Mouse (Mus musculus): Measurements from ENCODE around the gene Cadps. TPM values are rescaled to one million over a fixed set of nuclear protein-coding genes. Genes with fewer than 3 reads are reported as not detected.

Gene Cadps
- total and polyA plus RNA-seq, 3 experiments, result 0.04 to 0.07 TPM; not detected in 1

GRCm38 (mm10) chr14:12529961-12530542, 292.8 kb downstream of the Cadps start:
- Histone ChIP-seq H3K36me3 (replicated peaks in 1 of 2; ENCODE audit: control insufficient read depth in 1 of 2, insufficient read depth in 1 of 2, low read length in 1 of 2) (no peaks in the 10 kb centered on the region), H3K9ac (ENCODE audit: insufficient read depth, low read depth) (no peak overlapping the region), H3K4me2 (ENCODE audit: insufficient read depth, low read depth, poor library complexity, severe bottlenecking) (no peak overlapping the region), H3K4me3 (replicated peaks in 1 of 3; ENCODE audit: low read depth in 2 of 3, low read length in 2 of 3, poor library complexity in 1 of 3) (no peak overlapping the region), H3K79me2 (replicated peaks; ENCODE audit: control insufficient read depth, extremely low read depth, insufficient read depth, poor library complexity, severe bottlenecking) (no peaks in the 10 kb centered on the region), H3K27ac (ENCODE audit: insufficient read depth, low read depth) (no peak overlapping the region), H3K27me3 (replicated peaks) (no peaks in the 10 kb centered on the region), H3K9me3 (replicated peaks; ENCODE audit: low read length) (no peaks in the 10 kb centered on the region), H3K4me1 (ENCODE audit: control insufficient read depth in 1 of 2, insufficient read depth in 2 of 2) (peaks cover 0 to 6% of the 10 kb centered on the region in 2 experiments; a peak in 1 of 4 replicates)
- TF ChIP-seq MAZ (IDR thresholded peaks at IDR 0.05; ENCODE audit: low read depth, low read length), result no peak
- TF ChIP-seq ZNF384 (IDR thresholded peaks at IDR 0.05; ENCODE audit: low read depth, low read length), result no peak
- no peak for TF ChIP-seq SIN3A (IDR thresholded peaks at IDR 0.05; ENCODE audit: low read length)
- no peak for TF ChIP-seq NELFE (IDR thresholded peaks at IDR 0.05; ENCODE audit: low read depth, low read length)
- TF ChIP-seq NRF1 (IDR thresholded peaks at IDR 0.05; ENCODE audit: low read depth, low read length), result no peak
- no peak for TF ChIP-seq JUND (conservative IDR thresholded peaks at IDR 0.05; ENCODE audit: low read depth, low read length)
- no peak for TF ChIP-seq UBTF (IDR thresholded peaks at IDR 0.05; ENCODE audit: low read depth, low read length)
- TF ChIP-seq CHD2 (IDR thresholded peaks at IDR 0.05; ENCODE audit: low read length), result no peak
- no peak for TF ChIP-seq PAX5 (IDR thresholded peaks at IDR 0.05; ENCODE audit: low read length)
- TF ChIP-seq E2F4 (IDR thresholded peaks at IDR 0.05; ENCODE audit: insufficient replicate concordance, low read depth, low read length), result no peak
- TF ChIP-seq POLR2AphosphoS2 (IDR thresholded peaks at IDR 0.05; ENCODE audit: low read depth, low read length), result no peak
- TF ChIP-seq ZKSCAN1 (IDR thresholded peaks at IDR 0.05; ENCODE audit: borderline replicate concordance, low read depth, low read length), result no peak
- TF ChIP-seq EP300 (IDR thresholded peaks at IDR 0.05; ENCODE audit: low read length), result no peak
- peak; percentile 12 to 75; a peak in 3 of 4 replicates for TF ChIP-seq CTCF (conservative IDR thresholded peaks at IDR 0.05 in 1 of 2, IDR thresholded peaks at IDR 0.05 in 1 of 2; ENCODE audit: low read depth in 2 of 2, low read length in 2 of 2)
- TF ChIP-seq ZC3H11A (IDR thresholded peaks at IDR 0.05; ENCODE audit: low read depth, low read length), result no peak
- TF ChIP-seq USF2 (conservative IDR thresholded peaks at IDR 0.05; ENCODE audit: low read depth, low read length), result no peak
- TF ChIP-seq CHD1 (IDR thresholded peaks at IDR 0.05; ENCODE audit: low read depth, low read length), result no peak
- TF ChIP-seq MXI1 (IDR thresholded peaks at IDR 0.05; ENCODE audit: low read depth, low read length), result peak; percentile 70; the same call in 1 of the 2 replicates
- TF ChIP-seq ZMIZ1 (IDR thresholded peaks at IDR 0.05; ENCODE audit: low read depth, low read length), result no peak
- TF ChIP-seq USF1 (IDR thresholded peaks at IDR 0.05; ENCODE audit: low read depth, low read length), result no peak
- no peak for TF ChIP-seq MEF2A (IDR thresholded peaks at IDR 0.05; ENCODE audit: borderline replicate concordance, low read depth, low read length)
- TF ChIP-seq KAT2A (IDR thresholded peaks at IDR 0.05; ENCODE audit: insufficient replicate concordance, low read length), result no peak
- TF ChIP-seq POLR2A (IDR thresholded peaks at IDR 0.05; ENCODE audit: low read depth, low read length), result no peak
- TF ChIP-seq BHLHE40 (IDR thresholded peaks at IDR 0.05; ENCODE audit: low read depth, low read length), result 0 out of 2 replicates have a peak, but pooled peaks have one; percentile 15
- no peak for TF ChIP-seq RCOR1 (conservative IDR thresholded peaks at IDR 0.05; ENCODE audit: low read depth, low read length)
- TF ChIP-seq TBP (conservative IDR thresholded peaks at IDR 0.05; ENCODE audit: low read depth, low read length), result no peak
- TF ChIP-seq RAD21 (IDR thresholded peaks at IDR 0.05; ENCODE audit: low read depth, low read length), result peak; percentile 67
- peak; percentile 56 for TF ChIP-seq SMC3 (IDR thresholded peaks at IDR 0.05; ENCODE audit: low read depth, low read length)
- TF ChIP-seq ELF1 (IDR thresholded peaks at IDR 0.05; ENCODE audit: low read depth, low read length), result no peak
- no peak for TF ChIP-seq TCF12 (IDR thresholded peaks at IDR 0.05; ENCODE audit: low read depth, low read length)
- TF ChIP-seq MYC (IDR thresholded peaks at IDR 0.05; ENCODE audit: low read depth, low read length), result 0 out of 2 replicates have a peak, but pooled peaks have one; percentile 57
- TF ChIP-seq MAX (IDR thresholded peaks at IDR 0.05; ENCODE audit: low read length), result 0 out of 2 replicates have a peak, but pooled peaks have one; percentile 43
- no peak for TF ChIP-seq HCFC1 (IDR thresholded peaks at IDR 0.05; ENCODE audit: low read depth, low read length)
- TF ChIP-seq GABPA (IDR thresholded peaks at IDR 0.05; ENCODE audit: insufficient replicate concordance, low read depth, low read length), result no peak
- TF ChIP-seq MAFK (IDR thresholded peaks at IDR 0.05; ENCODE audit: insufficient replicate concordance, low read length), result no peak
- no peak for TF ChIP-seq IRF4 (IDR thresholded peaks at IDR 0.05; ENCODE audit: low read depth, low read length)
- TF ChIP-seq ETS1 (conservative IDR thresholded peaks at IDR 0.05; ENCODE audit: low read depth, low read length), result no peak
- TF ChIP-seq JUN (IDR thresholded peaks at IDR 0.05; ENCODE audit: insufficient read depth, low read depth, low read length), result no peak
- DNase-seq (ENCODE audit: extremely low read depth), result peak; percentile 55
- in situ Hi-C loops (cut with MboI; ENCODE audit: low pct_ligation_motif_present, low pct_unique_long_range_greater_than_20kb, low sequenced_read_pairs), result loop anchor here (10.0 to 25.0 kb wide), 2 partner anchors 218 to 385 kb away; no protein-coding TSS in a partner anchor
- dilution Hi-C loops (cut with MboI; ENCODE audit: extremely low pct_ligation_motif_present, extremely low pct_unique_long_range_greater_than_20kb, low sequenced_read_pairs), result no loop called here
